Mouse (Mus musculus) liver, embryonic 14.5 days (tissue): ENCODE measurements at regions not wholly inside any gene's neighbourhood (a gene's known extent, or its start where the extent isn't known, plus 50 kb on each side); places are given as distances from the start of the nearest gene placed in this dataset.

Source experiments
- ATAC-seq: fragments of 200-750 bp; cut with Nextera tagmentation; 2 replicates; pipeline ENCODE4 v1.8.0; 2017; ENCODE audit warnings: moderate number of reproducible peaks, mild to moderate bottlenecking, moderate library complexity; ENCODE audit not compliant: insufficient read depth
- DNase-seq, 3 experiments: peaks; one replicate each; pipeline ENCODE4 v3.0.0-alpha.2; 2012 to 2013; ENCODE audit warnings: low read depth in 3 of 3, low spot score in 3 of 3
- H3K27ac ChIP-seq: fragments of 300-500 bp; sonication (generic); 2 replicates; pipeline ENCODE4 v1.5.1; 2014; ENCODE audit warnings: moderate library complexity, mild to moderate bottlenecking, control low read depth, inconsistent platforms
- H3K27me3 ChIP-seq: fragments of 300-500 bp; sonication (generic); 2 replicates; pipeline ENCODE4 v1.6.1; 2014; ENCODE audit warnings: mild to moderate bottlenecking, low read length, moderate library complexity; ENCODE audit not compliant: control insufficient read depth, insufficient read depth
- H3K36me3 ChIP-seq: fragments of 300-500 bp; sonication (generic); replicated peaks from 2 replicates; pipeline ENCODE4 v1.6.1; 2014; ENCODE audit warnings: low read depth; ENCODE audit not compliant: control insufficient read depth, insufficient read depth
- H3K4me1 ChIP-seq, 2 experiments: fragments of 200-500 bp in 1 of 2; fragments of 300-500 bp in 1 of 2; sonication (generic) in 1 of 2; replicated peaks; 2 replicates each; pipeline ENCODE4 v1.6.1; 2012 to 2014; ENCODE audit warnings: antibody characterized with exemption in 1 of 2, inconsistent platforms in 1 of 2, low read length in 1 of 2; ENCODE audit not compliant: control insufficient read depth in 2 of 2, insufficient read depth in 2 of 2
- H3K4me2 ChIP-seq: fragments of 300-500 bp; sonication (generic); 2 replicates; pipeline ENCODE4 v1.6.1; 2014; ENCODE audit warnings: low read depth, mild to moderate bottlenecking, control low read depth, moderate library complexity
- H3K4me3 ChIP-seq, 2 experiments: fragments of 200-500 bp in 1 of 2; fragments of 300-500 bp in 1 of 2; sonication (generic) in 1 of 2; 2 replicates each; pipeline ENCODE4 v1.5.1; 2012 to 2014; ENCODE audit warnings: low read depth in 2 of 2, low read length in 2 of 2, mild to moderate bottlenecking in 2 of 2, control low read depth in 1 of 2, inconsistent platforms in 1 of 2, moderate library complexity in 1 of 2; ENCODE audit not compliant: insufficient read depth in 1 of 2
- H3K9ac ChIP-seq: fragments of 300-500 bp; sonication (generic); replicated peaks from 2 replicates; pipeline ENCODE4 v1.6.1; 2014; ENCODE audit warnings: mild to moderate bottlenecking, control low read depth, moderate library complexity
- H3K9me3 ChIP-seq: fragments of 300-500 bp; sonication (generic); 2 replicates; pipeline ENCODE4 v1.6.1; 2016; ENCODE audit warnings: low read length, mixed read lengths; ENCODE audit not compliant: control insufficient read depth
- CTCF ChIP-seq: IDR thresholded peaks from 2 replicates; pipeline ENCODE4 v1.5.1; 2016; ENCODE audit warnings: antibody characterized with exemption, low read depth, control low read depth
- EP300 ChIP-seq: IDR thresholded peaks from 2 replicates; pipeline ENCODE4 v1.6.1; 2016; ENCODE audit warnings: antibody characterized with exemption, low read depth
- WGBS: fragments of 180-500 bp; shearing (Covaris S2); extraction: QIAGEN DNeasy Blood & Tissue Kit; methylation state at CpG from one replicate; pipeline ENCODE4 v1.1.7; 2014; ENCODE audit not compliant: insufficient replicate concordance; 5-methylcytosine and 5-hydroxymethylcytosine counted together

- Histone ChIP-seq H3K27me3 (no peaks in the 10 kb centered on the region), H3K9me3 (no peaks in the 10 kb centered on the region), H3K4me3 (no peak overlapping the region), H3K9ac (no peak overlapping the region), H3K4me1 (no peaks in the 10 kb centered on the region), H3K27ac (no peak overlapping the region), H3K36me3 (no peaks in the 10 kb centered on the region), H3K4me2 (no peak overlapping the region)
- TF ChIP-seq CTCF (no peak), EP300 (no peak)
- DNase-seq = no peak
- ATAC-seq = no peak
- WGBS = 63% methylated on average over 2 of the region's 2 CpGs
Observed at GRCm38 (mm10) chr14:105583497-105583896, 313.1 kb downstream of the Spry2 start.

GRCm38 (mm10) chr14:105576266-105576665 lies 317.9 kb downstream of the Ndfip2 start:
- no peaks in the 10 kb centered on the region for H3K27me3 ChIP-seq
- TF ChIP-seq EP300 (no peak), CTCF (no peak)
- WGBS = 48% methylated on average over 4 of the region's 4 CpGs
- H3K27ac ChIP-seq = no peak overlapping the region
- no peaks in the 10 kb centered on the region for H3K36me3 ChIP-seq
- no peak overlapping the region for H3K9ac ChIP-seq
- no peak for ATAC-seq
- H3K4me1 ChIP-seq = no peaks in the 10 kb centered on the region
- no peaks in the 10 kb centered on the region for H3K9me3 ChIP-seq
- H3K4me2 ChIP-seq = no peak overlapping the region
- no peak overlapping the region for H3K4me3 ChIP-seq
- DNase-seq = no peak

- H3K4me1 ChIP-seq = no peaks in the 10 kb centered on the region
- ATAC-seq = no peak
- DNase-seq = no peak
- H3K9ac ChIP-seq = no peak overlapping the region
- H3K4me2 ChIP-seq = no peak overlapping the region
- no peaks in the 10 kb centered on the region for H3K27me3 ChIP-seq
- TF ChIP-seq CTCF = no peak
- no peak for TF ChIP-seq EP300
- H3K9me3 ChIP-seq = no peaks in the 10 kb centered on the region
- 71% methylated on average over 18 of the region's 18 CpGs for WGBS
- no peak overlapping the region for H3K4me3 ChIP-seq
- no peaks in the 10 kb centered on the region for H3K36me3 ChIP-seq
- no peak overlapping the region for H3K27ac ChIP-seq
Observed at GRCm38 (mm10) chr14:105572036-105572891, 313.9 kb downstream of the Ndfip2 start.

- 64% methylated on average over 6 of the region's 6 CpGs for WGBS
- no peak for ATAC-seq
Observed at GRCm38 (mm10) chr14:105570156-105570555, 311.8 kb downstream of the Ndfip2 start.

GRCm38 (mm10) chr14:105565827-105566226 lies 307.5 kb downstream of the Ndfip2 start:
- ATAC-seq = no peak
- DNase-seq = no peak
- TF ChIP-seq EP300 = no peak
- no peak for TF ChIP-seq CTCF

More at GRCm38 (mm10) chr14:105570156-105570555, 311.8 kb downstream of the Ndfip2 start:
- no peak for DNase-seq
- Histone ChIP-seq H3K27me3 (no peaks in the 10 kb centered on the region), H3K27ac (no peak overlapping the region), H3K4me2 (no peak overlapping the region), H3K4me3 (no peak overlapping the region), H3K9me3 (no peaks in the 10 kb centered on the region), H3K36me3 (no peaks in the 10 kb centered on the region), H3K9ac (no peak overlapping the region), H3K4me1 (no peaks in the 10 kb centered on the region)
- TF ChIP-seq EP300 (no peak), CTCF (no peak)

More at GRCm38 (mm10) chr14:105565827-105566226, 307.5 kb downstream of the Ndfip2 start:
- no peaks in the 10 kb centered on the region for H3K27me3 ChIP-seq
- no peaks in the 10 kb centered on the region for H3K36me3 ChIP-seq
- H3K9me3 ChIP-seq = no peaks in the 10 kb centered on the region
- WGBS = 66% methylated on average over 16 of the region's 16 CpGs
- H3K4me3 ChIP-seq = no peak overlapping the region
- no peak overlapping the region for H3K4me2 ChIP-seq
- H3K27ac ChIP-seq = no peak overlapping the region
- no peaks in the 10 kb centered on the region for H3K4me1 ChIP-seq
- no peak overlapping the region for H3K9ac ChIP-seq
